Mouse (Mus musculus) layer of hippocampus, adult 6 months (tissue): ENCODE results near the gene Nipsnap3b. TPM values are rescaled to one million over a fixed set of nuclear protein-coding genes. Genes with fewer than 3 reads are reported as not detected.

ENCODE experiments used
- long read RNA-seq, 2 experiments: library from polyadenylated mRNA; unstranded; transcript quantifications; one replicate each; pipeline ENCODE4 v2.0.0; 2019 to 2020
- polyA plus RNA-seq: library from polyadenylated mRNA; unstranded; fragments of <200 nt; fragmentation: Nextera tagmentation; gene quantifications from 2 replicates; pipeline ENCODE4 v1.2.3, GENCODE M21; 2021

Gene Nipsnap3b
- 51.1 and 53.9 TPM in 2 replicates for polyA plus RNA-seq
- long read RNA-seq, experiment 1, transcript Nipsnap3b-201 (6 exons, 1,552 nt), result major isoform, 77 of 88 reads
- long read RNA-seq, experiment 1, partial matches to known transcripts, result 3 of 88 reads
- long read RNA-seq, experiment 1, other reads (novel, unspliced or antisense), result 8 of 88 reads
- long read RNA-seq, experiment 2, transcript Nipsnap3b-201 (6 exons, 1,552 nt), result major isoform, 169 of 175 reads
- long read RNA-seq, experiment 2, partial matches to known transcripts, result 1 of 175 reads
- long read RNA-seq, experiment 2, other reads (novel, unspliced or antisense), result 4 of 175 reads

GRCm38 (mm10) chr4:53011732-53012361 is at the start of gene Nipsnap3b:
Gene Nipsnap3b (plus strand): TSS chr4:53011880.

GRCm38 (mm10) chr4:52964247-52964646 is 47.4 kb upstream of the Nipsnap3b start, which contains the start of gene Olfr270:
Gene Olfr270 (plus strand): TSS chr4:52964547.

GRCm38 (mm10) chr4:52989248-52989647 is 22.4 kb upstream of the Nipsnap3b start, which contains the start of gene Nipsnap3a:
Gene Nipsnap3a (plus strand): TSS chr4:52989272.

Other genes starting within 250 kb of the Nipsnap3b start
- gene Olfr275, start 197.3 kb upstream of the Nipsnap3b start, polyA plus RNA-seq, result not detected in 2 replicates
- gene Olfr273, start 152.6 kb upstream of the Nipsnap3b start, polyA plus RNA-seq, result not detected in 2 replicates
- gene Olfr272, start 92.7 kb upstream of the Nipsnap3b start, polyA plus RNA-seq, result not detected in 2 replicates
- gene Olfr270, start 47.3 kb upstream of the Nipsnap3b start, polyA plus RNA-seq, result not detected in 2 replicates
- gene Nipsnap3a, start 22.6 kb upstream of the Nipsnap3b start, polyA plus RNA-seq, result not detected in 2 replicates
- gene Abca1, start 148.0 kb downstream of the Nipsnap3b start, polyA plus RNA-seq, result 2.0 and 2.5 TPM in 2 replicates